Mouse (Mus musculus) kidney, adult 9 months (tissue): ENCODE results near the gene 2900011O08Rik.
"Not testable (repeated sequence)": the region's sequence is repeated elsewhere in the genome, so short reads cannot be mapped to it uniquely, and the experiment has no call there.

Experiments used
- DNase-seq: peaks from one replicate; pipeline ENCODE4 v3.0.0; 2022

The 2900011O08Rik gene

DNA sequence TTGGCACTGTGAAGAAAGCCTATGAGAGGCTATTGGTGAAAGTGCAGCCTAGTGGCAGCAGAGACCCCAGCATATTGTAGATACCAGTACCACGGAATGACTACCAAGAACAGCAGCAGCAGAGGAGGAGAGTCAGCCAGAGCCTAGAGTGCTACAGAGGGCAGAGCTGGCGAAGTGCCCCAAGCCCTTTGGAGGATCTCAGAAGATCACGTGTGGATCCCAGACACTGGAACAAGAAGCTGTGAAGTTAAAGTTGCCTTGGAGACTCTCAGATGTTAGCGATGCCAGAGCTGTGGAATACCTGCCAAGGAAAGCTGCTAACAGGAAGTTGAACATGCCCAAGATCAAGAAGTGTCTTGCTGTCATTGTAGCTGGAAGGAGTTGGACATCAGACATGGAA lies 18.9 kb downstream of the 2900011O08Rik start:
- DNase-seq = peak; percentile 92

- DNase-seq = peak; percentile 72
These were observed 21.7 kb downstream of the 2900011O08Rik start for GRCm38 (mm10) chr16:14008081-14008480.

GRCm38 (mm10) chr16:14008708-14009107 lies 22.3 kb downstream of the 2900011O08Rik start:
- DNase-seq = peak; percentile 68

GRCm38 (mm10) chr16:14009966-14010365 lies 23.6 kb downstream of the 2900011O08Rik start:
- peak; percentile 80 for DNase-seq

- no peak for DNase-seq
These were observed 30.9 kb downstream of the 2900011O08Rik start for GRCm38 (mm10) chr16:14017306-14017705.

DNA sequence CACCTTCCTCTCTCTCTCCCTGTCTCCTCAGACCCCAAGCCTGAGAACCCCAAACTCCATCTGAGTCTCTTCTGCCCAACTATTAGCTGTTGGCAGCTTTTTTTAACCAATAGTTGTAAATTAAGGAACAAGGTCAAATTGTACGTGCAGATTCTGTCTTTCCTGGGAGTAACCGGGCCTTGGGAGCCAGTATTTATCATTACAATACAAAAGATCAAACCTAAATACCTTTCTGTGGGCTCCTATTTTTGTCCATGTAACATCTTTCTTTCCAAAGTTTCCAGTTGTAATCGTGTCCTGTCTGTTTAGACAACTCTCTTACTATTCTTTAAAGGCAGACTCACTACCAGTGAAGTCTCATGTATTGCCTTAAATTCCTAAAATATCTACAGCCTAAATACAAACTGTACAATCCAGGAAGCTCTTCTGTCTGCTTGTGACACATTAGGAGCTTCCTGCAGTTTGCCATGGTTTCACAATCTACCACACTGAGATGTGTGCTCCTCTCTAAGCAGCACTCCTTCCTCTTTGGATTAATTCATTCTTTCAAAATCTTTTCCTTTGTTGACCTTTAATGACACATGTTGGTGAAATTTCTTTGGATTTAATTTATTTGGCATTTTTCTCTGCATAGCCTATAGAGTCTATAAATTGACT lies 34.9 kb downstream of the 2900011O08Rik start:
- no peak for DNase-seq

- no peak for DNase-seq
These were observed 38.9 kb downstream of the 2900011O08Rik start for GRCm38 (mm10) chr16:14025091-14025990.

GRCm38 (mm10) chr16:14029072-14029471 lies 42.7 kb downstream of the 2900011O08Rik start:
- no peak for DNase-seq

DNA sequence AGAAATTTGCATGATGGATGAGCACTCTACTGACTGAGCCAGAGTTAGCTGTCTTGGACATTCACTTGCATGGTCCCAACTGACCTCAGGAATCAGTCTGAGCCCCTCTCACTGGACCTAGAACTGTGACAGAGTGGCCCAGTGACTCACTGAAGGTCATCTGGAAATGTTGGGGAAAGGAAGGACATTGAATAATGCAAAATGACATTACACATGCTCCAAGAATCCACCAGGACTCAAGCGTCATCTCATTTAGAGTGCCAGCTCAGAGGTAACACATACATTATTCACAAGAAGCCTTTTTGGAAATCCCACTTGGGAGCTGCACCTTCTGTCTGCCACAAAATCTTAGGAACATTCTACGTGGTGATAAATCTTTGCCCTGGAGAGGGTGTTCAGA lies 43.4 kb downstream of the 2900011O08Rik start:
- DNase-seq = no peak

DNA sequence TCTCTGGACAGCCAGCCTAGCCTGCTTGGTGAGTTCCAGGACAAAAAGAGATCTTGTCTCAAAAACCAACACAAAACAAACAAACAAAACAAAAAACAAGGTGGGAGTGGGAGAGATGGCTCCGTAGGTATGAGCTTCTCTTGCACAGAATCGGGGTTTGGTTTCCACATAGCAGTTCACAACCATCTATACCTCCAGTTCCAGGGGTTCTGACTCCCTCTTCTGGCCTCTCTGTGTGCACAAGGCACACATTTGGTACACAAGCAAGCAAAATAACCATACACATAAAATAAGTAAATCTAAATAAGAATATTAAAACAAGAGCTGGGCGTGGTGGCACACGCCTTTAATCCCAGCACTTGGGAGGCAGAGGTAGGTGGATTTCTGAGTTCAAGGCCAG lies 44.2 kb downstream of the 2900011O08Rik start:
- peak; percentile 61 for DNase-seq

- no peak for DNase-seq
These were observed 46.7 kb downstream of the 2900011O08Rik start for GRCm38 (mm10) chr16:14033076-14033475.

- DNase-seq = no peak
These were observed 56.0 kb downstream of the 2900011O08Rik start for GRCm38 (mm10) chr16:14042421-14042820.

DNA sequence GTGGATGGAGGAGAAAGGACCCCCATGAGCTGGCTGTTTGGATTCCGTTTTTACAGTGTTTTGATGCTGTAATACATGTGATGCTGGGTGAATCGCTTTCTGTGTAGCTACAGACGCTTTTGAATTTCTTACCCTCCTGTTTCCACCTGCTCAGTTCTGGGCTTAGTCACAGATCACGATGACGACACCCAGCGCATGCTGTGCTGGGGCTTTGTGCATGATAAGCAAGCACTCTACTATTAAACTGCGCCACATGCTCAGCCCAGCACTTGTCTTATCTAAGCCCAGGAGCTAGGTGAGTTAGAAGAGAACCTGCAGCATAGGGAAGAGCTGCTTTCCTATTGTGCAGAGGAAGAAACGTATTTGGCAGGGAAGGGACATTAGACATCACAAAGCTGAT lies 58.3 kb downstream of the 2900011O08Rik start:
- DNase-seq = no peak

DNA sequence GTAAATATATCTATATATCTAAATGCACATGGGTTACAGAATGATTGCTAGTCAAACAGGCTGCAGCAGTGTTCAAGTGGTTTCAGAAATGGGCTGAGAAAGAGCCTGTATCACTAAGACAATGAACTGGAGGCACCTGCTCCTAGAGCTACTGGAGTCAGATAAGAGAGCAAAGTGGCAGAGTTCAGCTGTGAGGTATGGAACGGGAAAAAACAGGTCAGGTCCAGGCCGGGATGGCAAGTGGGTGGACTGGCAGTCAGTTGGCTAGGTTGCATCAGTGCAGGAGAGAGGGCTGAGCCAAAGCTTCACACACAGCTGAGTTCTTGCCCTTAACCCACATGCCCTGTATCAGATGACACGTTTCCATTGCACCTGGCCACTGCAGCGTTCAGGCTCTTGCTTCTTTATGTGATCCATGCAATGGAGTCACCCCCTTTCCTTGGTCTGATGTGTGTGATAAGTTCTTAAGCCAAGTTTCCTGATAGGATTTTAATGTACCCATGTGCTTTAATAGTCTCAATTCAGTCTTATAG lies 59.9 kb downstream of the 2900011O08Rik start:
- no peak for DNase-seq

DNA sequence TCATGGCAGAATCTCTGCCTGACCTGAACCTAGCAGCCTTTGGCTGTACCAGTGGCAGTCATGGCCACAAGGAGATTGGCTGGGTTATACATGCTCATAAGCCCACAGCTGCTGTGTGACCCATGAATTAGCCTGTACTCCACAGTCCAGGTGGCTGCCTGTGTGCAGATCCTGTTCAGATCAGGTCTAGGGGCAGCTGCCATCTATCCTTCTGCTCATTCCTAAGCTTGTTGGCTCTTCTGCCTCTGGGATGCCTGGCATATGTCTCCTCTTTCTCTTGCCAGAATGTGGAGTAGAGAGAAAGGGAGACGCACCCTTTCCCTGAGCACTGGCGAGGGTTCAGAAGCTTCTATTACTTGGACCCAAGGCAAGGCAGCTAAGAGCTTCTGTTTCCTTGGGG lies 65.8 kb downstream of the 2900011O08Rik start:
- DNase-seq = no peak

- DNase-seq = no peak
These were observed 66.7 kb downstream of the 2900011O08Rik start for GRCm38 (mm10) chr16:14053116-14053515.

GRCm38 (mm10) chr16:14055271-14055670 lies 68.9 kb downstream of the 2900011O08Rik start:
- DNase-seq = no peak

DNA sequence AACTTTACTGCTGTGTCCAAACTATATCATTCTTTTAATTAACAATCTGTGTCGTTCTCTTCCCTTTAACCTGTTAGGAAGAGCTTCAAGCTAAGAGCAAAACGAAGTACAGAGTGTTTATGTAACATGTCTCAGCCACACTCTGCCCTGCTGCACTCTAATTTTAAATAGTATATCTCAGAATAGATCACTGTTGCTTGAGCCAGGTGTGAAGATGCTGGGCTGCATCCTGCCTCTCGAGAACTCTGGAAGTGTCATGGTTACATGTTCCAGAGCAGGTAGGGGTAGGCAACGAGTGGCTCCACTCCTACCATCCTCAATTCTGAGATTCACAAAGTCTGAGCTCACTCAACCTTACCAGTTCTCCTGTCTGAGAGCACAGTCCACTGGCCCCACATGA lies 70.3 kb downstream of the 2900011O08Rik start:
- DNase-seq = no peak

DNA sequence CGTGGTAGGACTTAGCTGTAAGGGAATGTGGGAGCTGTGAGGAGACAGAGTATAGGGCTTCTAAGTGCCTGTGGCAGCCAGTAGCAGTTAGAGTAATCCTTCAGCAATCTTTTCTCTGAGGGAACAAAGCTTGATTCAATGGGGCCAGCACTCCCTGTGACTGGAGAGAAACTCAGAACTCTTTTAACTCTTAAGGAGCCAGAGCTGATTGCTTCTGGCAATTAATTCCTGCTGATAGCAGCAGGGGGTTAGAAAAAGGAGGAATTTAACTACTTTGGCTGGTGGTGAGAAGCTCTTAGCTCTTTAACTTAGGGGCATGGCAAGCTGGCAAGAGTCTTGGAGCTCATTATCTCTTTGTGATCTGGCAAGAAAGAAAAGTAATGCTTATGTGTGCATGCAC lies 72.1 kb downstream of the 2900011O08Rik start:
- no peak for DNase-seq

GRCm38 (mm10) chr16:14059118-14059854 lies 72.9 kb downstream of the 2900011O08Rik start:
- no peak for DNase-seq

GRCm38 (mm10) chr16:14059869-14060268 lies 73.5 kb downstream of the 2900011O08Rik start:
- no peak for DNase-seq

- DNase-seq = not testable (repeated sequence)
These were observed 80.2 kb downstream of the 2900011O08Rik start for GRCm38 (mm10) chr16:14066571-14066970.

DNA sequence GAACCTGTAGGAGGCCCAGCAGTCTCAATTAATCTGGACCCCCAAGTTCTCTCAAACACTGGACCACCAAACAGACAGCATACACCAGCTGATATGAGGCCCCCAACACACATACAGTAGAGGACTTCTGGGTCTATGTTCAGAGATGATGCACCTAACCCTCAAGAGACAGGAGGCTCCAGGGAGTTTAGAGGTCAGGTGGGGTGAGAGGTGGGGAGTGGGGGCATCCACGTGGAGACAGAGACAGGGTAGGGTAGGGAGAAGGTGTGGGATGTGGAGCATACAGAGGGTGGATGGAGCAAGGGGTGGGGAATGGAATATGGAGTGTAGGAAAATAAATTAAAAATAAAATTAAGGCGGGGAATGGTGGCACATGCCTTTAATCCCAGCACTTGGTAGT lies 82.3 kb downstream of the 2900011O08Rik start:
- DNase-seq = not testable (repeated sequence)
